Mouse (Mus musculus) kidney, embryonic 16.5 days (tissue): ENCODE data around the gene Gm20388. TPM values are rescaled to one million over a fixed set of nuclear protein-coding genes. Genes with fewer than 3 reads are reported as not detected.

Experiments used
- ATAC-seq: fragments of 200-750 bp; cut with Nextera tagmentation; 2 replicates; pipeline ENCODE4 v1.8.0; 2017; ENCODE audit warnings: moderate TSS enrichment; ENCODE audit not compliant: low FRiP score, low TSS enrichment
- H3K27ac ChIP-seq: fragments of 300-500 bp; sonication (generic); 2 replicates; pipeline ENCODE4 v1.5.1; 2014; ENCODE audit warnings: low read length
- H3K27me3 ChIP-seq: fragments of 300-500 bp; sonication (generic); 2 replicates; pipeline ENCODE4 v1.6.1; 2014; ENCODE audit warnings: low read length, control low read depth, mixed read lengths; ENCODE audit not compliant: insufficient read depth
- H3K36me3 ChIP-seq: fragments of 300-500 bp; sonication (generic); 2 replicates; pipeline ENCODE4 v1.6.1; 2014; ENCODE audit warnings: low read length, control low read depth, mixed read lengths; ENCODE audit not compliant: insufficient read depth
- H3K4me1 ChIP-seq: fragments of 300-500 bp; sonication (generic); 2 replicates; pipeline ENCODE4 v1.6.1; 2014; ENCODE audit warnings: low read length, control low read depth, mixed read lengths; ENCODE audit not compliant: insufficient read depth
- H3K4me2 ChIP-seq: fragments of 300-500 bp; sonication (generic); replicated peaks from 2 replicates; pipeline ENCODE4 v1.6.1; 2014; ENCODE audit warnings: low read depth, low read length
- H3K4me3 ChIP-seq: fragments of 300-500 bp; sonication (generic); 2 replicates; pipeline ENCODE4 v1.5.1; 2014; ENCODE audit warnings: mild to moderate bottlenecking, low read length
- H3K9ac ChIP-seq: fragments of 300-500 bp; sonication (generic); replicated peaks from 2 replicates; pipeline ENCODE4 v1.6.1; 2014; ENCODE audit warnings: low read length
- H3K9me3 ChIP-seq: fragments of 300-500 bp; sonication (generic); 2 replicates; pipeline ENCODE4 v1.6.1; 2016; ENCODE audit warnings: low read length, control low read depth
- WGBS: fragments of 180-500 bp; shearing (Covaris S2); extraction: QIAGEN DNeasy Blood & Tissue Kit; methylation state at CpG from one replicate; pipeline ENCODE4 v1.1.7; 2014; 5-methylcytosine and 5-hydroxymethylcytosine counted together
- polyA plus RNA-seq: library from polyadenylated mRNA; unstranded; fragments of >200 nt; fragmentation: Nextera tagmentation; extraction: Ambion mirVana; gene quantifications from 2 replicates; pipeline ENCODE4 v1.2.1, GENCODE M21; 2015

Gm20388 gene
- polyA plus RNA-seq, 1 experiment from 2014 or later: 7.7 TPM

DNA sequence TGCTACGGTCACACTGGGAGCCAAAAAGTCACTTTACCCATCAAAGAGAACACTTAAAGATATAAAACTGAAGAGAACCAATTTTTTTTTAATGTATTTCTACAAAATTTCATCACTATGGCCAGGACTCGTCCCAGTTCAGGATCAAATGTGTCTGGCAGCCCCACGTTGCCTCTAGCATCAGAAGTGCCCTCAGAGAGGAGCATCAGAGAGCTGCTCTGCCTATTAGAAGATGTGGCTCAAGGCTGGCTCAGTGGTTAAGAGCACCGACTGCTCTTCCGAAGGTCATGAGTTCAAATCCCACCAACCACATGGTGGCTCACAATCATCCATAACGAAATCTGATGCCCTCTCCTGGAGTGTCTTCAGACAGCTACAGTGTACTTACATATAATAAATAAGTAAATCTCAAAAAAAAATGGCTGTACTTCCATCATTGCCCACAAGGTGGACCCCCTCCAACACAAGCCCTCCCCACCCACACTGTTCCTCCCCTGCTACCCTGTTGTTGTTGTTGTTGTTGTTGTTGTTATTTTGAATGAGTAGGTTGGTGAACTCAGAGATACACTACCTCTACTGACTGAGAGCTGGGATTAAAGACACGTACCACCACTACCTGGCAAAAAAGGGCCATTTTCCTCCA, 3409.0 kb downstream of the Gm20388 start:
- no peak for ATAC-seq
- 34% methylated on average over 7 of the region's 7 CpGs for WGBS
- no peak overlapping the region for H3K4me2 ChIP-seq

DNA sequence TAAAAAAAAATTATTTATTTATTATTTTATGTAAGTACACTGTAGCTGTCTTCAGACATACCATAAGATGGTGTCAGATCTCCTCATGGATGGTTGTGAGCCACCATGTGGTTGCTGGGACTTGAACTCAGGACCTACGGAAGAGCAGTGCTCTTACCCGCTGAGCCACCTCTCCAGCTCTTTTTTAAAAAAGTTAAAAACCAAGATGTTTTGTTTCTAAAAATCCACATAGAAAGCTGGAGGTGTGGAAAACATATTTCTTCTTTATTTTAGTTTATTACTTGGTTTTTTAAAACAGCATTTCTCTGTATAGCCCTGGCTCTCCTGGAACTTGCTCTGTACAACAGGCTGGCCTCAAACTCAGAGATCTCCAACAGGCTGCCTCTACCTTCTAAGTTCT, 3417.9 kb downstream of the Gm20388 start:
- Histone ChIP-seq H3K4me1 (peaks cover 16% of the 10 kb centered on the region), H3K9ac (no peak overlapping the region), H3K36me3 (no peaks in the 10 kb centered on the region), H3K27ac (no peak overlapping the region), H3K4me3 (no peak overlapping the region), H3K4me2 (no peak overlapping the region), H3K9me3 (no peaks in the 10 kb centered on the region), H3K27me3 (no peaks in the 10 kb centered on the region)
- WGBS: 95% methylated on average over 2 of the region's 2 CpGs
- ATAC-seq: no peak

More for the DNA sequence above, 3409.0 kb downstream of the Gm20388 start:
- Histone ChIP-seq H3K36me3 (0 out of 2 replicates have a peak, but pooled peaks cover 3% of the 10 kb centered on the region), H3K4me1 (peaks cover 13% of the 10 kb centered on the region; the same call in 1 of the 2 replicates), H3K9ac (no peak overlapping the region), H3K9me3 (no peaks in the 10 kb centered on the region), H3K27ac (no peak overlapping the region), H3K27me3 (no peaks in the 10 kb centered on the region), H3K4me3 (no peak overlapping the region)

DNA sequence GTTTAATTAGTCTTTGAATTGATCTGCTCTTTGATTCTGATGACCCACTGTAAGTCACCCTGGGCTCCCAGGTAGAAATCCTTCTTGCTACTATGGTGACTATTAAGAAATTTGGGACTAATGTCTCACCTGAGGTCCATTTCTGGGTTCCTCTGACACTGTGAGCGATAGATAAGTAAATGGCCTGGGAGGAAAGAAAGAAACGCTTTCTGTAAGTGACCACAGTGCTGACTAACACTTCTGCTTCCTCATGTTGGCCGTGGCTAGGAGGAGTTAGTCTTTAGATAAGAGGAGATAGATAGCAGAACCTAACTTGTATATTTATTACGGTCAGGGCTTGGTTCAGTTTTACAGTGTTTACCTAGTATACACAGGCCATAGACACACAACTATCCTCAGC, 3418.7 kb downstream of the Gm20388 start:
- peaks cover 16% of the 10 kb centered on the region for H3K4me1 ChIP-seq
- 79% methylated on average over 4 of the region's 4 CpGs for WGBS
- no peak overlapping the region for H3K4me3 ChIP-seq
- 0 out of 2 replicates have a peak, but pooled peaks cover 3% of the 10 kb centered on the region for H3K27me3 ChIP-seq
- no peak for ATAC-seq
- H3K9ac ChIP-seq: no peak overlapping the region
- no peak overlapping the region for H3K27ac ChIP-seq
- H3K4me2 ChIP-seq: no peak overlapping the region
- no peaks in the 10 kb centered on the region for H3K9me3 ChIP-seq
- H3K36me3 ChIP-seq: no peaks in the 10 kb centered on the region

- H3K4me2 ChIP-seq: no peak overlapping the region
- 0 out of 2 replicates have a peak, but pooled peaks cover 3% of the 10 kb centered on the region for H3K27me3 ChIP-seq
- no peaks in the 10 kb centered on the region for H3K36me3 ChIP-seq
- no peaks in the 10 kb centered on the region for H3K9me3 ChIP-seq
- no peak overlapping the region for H3K27ac ChIP-seq
- ATAC-seq: no peak
- H3K4me3 ChIP-seq: no peak overlapping the region
- H3K4me1 ChIP-seq: peaks cover 16% of the 10 kb centered on the region
- WGBS: 69% methylated on average over 5 of the region's 5 CpGs
- H3K9ac ChIP-seq: no peak overlapping the region
These were observed 3419.3 kb downstream of the Gm20388 start for GRCm38 (mm10) chr8:123329961-123330360.

GRCm38 (mm10) chr8:123330701-123331100, 3420.1 kb downstream of the Gm20388 start:
- WGBS: 18% methylated on average over 6 of the region's 6 CpGs
- H3K9me3 ChIP-seq: no peaks in the 10 kb centered on the region
- no peak for ATAC-seq
- H3K27ac ChIP-seq: no peak overlapping the region
- no peak overlapping the region for H3K4me3 ChIP-seq
- H3K4me1 ChIP-seq: peaks cover 16% of the 10 kb centered on the region
- H3K27me3 ChIP-seq: 0 out of 2 replicates have a peak, but pooled peaks cover 3% of the 10 kb centered on the region
- H3K36me3 ChIP-seq: no peaks in the 10 kb centered on the region
- H3K9ac ChIP-seq: no peak overlapping the region
- no peak overlapping the region for H3K4me2 ChIP-seq

GRCm38 (mm10) chr8:123331301-123331700, 3420.7 kb downstream of the Gm20388 start:
- peaks cover 16% of the 10 kb centered on the region for H3K4me1 ChIP-seq
- H3K27ac ChIP-seq: no peak overlapping the region
- H3K4me2 ChIP-seq: no peak overlapping the region
- 79% methylated on average over 2 of the region's 2 CpGs for WGBS
- H3K27me3 ChIP-seq: 0 out of 2 replicates have a peak, but pooled peaks cover 3% of the 10 kb centered on the region
- no peak overlapping the region for H3K9ac ChIP-seq
- H3K9me3 ChIP-seq: no peaks in the 10 kb centered on the region
- no peak for ATAC-seq
- H3K36me3 ChIP-seq: no peaks in the 10 kb centered on the region
- no peak overlapping the region for H3K4me3 ChIP-seq

- H3K27me3 ChIP-seq: 0 out of 2 replicates have a peak, but pooled peaks cover 3% of the 10 kb centered on the region
- H3K4me1 ChIP-seq: peaks cover 16% of the 10 kb centered on the region
- H3K36me3 ChIP-seq: no peaks in the 10 kb centered on the region
- WGBS: 33% methylated on average over 8 of the region's 8 CpGs
- no peak overlapping the region for H3K9ac ChIP-seq
- H3K27ac ChIP-seq: no peak overlapping the region
- H3K4me3 ChIP-seq: peak overlapping the region; percentile 67; the same call in 1 of the 2 replicates
- ATAC-seq: no peak
- H3K4me2 ChIP-seq: peak overlapping the region; percentile 84
- H3K9me3 ChIP-seq: no peaks in the 10 kb centered on the region
These were observed 3421.2 kb downstream of the Gm20388 start for GRCm38 (mm10) chr8:123331810-123332209.

GRCm38 (mm10) chr8:123332262-123333090, 3421.8 kb downstream of the Gm20388 start, which contains the start of gene Spire2:
Gene Spire2, plus strand, starts transcription at chr8:123332713.
- no peaks in the 10 kb centered on the region for H3K9me3 ChIP-seq
- peak within 1 kb of the TSS; percentile 84 for H3K4me2 ChIP-seq
- peaks cover 16% of the 10 kb centered on the region for H3K4me1 ChIP-seq
- peak; percentile 89 for ATAC-seq
- peak within 1 kb of the TSS; percentile 66 for H3K9ac ChIP-seq
- no peak within 1 kb of the TSS for H3K27ac ChIP-seq
- 0 out of 2 replicates have a peak, but pooled peaks cover 3% of the 10 kb centered on the region for H3K27me3 ChIP-seq
- H3K4me3 ChIP-seq: peak within 1 kb of the TSS; percentile 67
- H3K36me3 ChIP-seq: no peaks in the 10 kb centered on the region
- 1% methylated on average over 71 of the region's 85 CpGs for WGBS

DNA sequence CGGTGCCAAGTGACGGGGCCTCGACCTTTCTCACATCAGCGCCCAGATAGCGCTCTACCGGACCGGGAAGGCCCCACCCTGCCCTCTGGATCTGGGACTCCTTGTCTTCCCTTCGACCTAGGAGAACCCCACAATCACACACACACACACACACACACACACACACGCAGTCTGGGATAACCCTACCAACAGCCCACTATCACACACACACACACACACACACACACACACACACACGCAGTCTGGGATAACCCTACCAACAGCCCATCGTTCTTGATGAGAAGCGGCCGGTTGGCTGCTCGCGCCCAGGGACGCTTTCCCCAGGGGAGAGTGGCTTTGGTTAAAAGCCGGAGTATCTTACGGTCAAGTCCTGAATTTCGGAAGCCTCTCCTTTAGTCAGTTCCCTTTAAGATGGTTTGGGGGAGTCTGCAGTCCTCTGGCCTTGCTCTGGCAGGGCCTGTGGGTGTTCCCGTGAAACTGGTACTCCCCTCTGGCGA, 3422.5 kb downstream of the Gm20388 start:
- H3K9ac ChIP-seq: peak overlapping the region; percentile 66
- 0 out of 2 replicates have a peak, but pooled peaks cover 3% of the 10 kb centered on the region for H3K27me3 ChIP-seq
- peaks cover 16% of the 10 kb centered on the region for H3K4me1 ChIP-seq
- peak overlapping the region; percentile 67 for H3K4me3 ChIP-seq
- H3K27ac ChIP-seq: no peak overlapping the region
- H3K4me2 ChIP-seq: peak overlapping the region; percentile 84
- ATAC-seq: peak; percentile 64
- H3K36me3 ChIP-seq: no peaks in the 10 kb centered on the region
- 3% methylated on average over 20 of the region's 21 CpGs for WGBS
- no peaks in the 10 kb centered on the region for H3K9me3 ChIP-seq
